Mouse (Mus musculus): ENCODE results near the gene Cask. TPM values are rescaled to one million over a fixed set of nuclear protein-coding genes. Genes with fewer than 3 reads are reported as not detected.

The Cask gene
- total RNA-seq, 2 experiments from 2014 or later: 104 to 119 TPM

DNA sequence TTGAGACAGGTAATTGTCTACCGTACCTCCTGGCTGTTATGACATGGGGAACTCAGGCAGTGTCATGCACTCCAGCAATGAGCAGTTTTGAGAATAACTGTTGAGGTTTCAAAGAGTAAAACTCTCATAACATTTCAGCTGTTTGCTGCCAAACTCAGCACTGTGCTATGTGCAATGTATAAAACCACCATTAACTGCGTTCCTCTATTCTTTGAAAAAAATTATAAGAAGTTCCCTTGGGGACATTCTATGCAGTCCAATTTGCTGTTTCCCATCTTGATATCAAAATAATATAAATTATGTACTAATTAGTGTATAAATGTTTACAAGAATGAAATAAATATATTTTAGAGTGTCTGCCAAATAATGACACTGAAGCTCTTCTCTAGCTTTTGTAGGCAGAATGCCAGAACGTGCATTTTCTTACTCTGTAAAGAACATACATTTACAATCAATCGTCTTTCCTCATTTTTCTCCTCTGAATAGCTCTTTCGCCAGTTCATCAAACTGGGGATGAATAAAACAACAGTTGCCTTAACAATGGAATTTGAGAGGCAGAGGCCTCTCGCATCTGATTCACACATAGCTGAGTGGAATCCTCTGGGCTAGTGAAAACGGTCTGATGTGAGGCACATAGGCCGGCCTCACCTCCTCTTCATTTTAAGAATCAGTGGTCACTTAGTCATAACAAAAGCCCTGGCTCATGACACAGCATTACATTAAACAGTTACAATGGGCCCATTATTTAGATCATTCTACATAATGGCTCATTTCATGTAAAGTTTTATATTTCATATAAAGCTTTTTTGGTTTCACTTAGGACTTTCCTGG lies 125.4 kb downstream of the Cask start:
- no peak for DNase-seq (ENCODE audit: low spot score in 2 of 2)

DNA sequence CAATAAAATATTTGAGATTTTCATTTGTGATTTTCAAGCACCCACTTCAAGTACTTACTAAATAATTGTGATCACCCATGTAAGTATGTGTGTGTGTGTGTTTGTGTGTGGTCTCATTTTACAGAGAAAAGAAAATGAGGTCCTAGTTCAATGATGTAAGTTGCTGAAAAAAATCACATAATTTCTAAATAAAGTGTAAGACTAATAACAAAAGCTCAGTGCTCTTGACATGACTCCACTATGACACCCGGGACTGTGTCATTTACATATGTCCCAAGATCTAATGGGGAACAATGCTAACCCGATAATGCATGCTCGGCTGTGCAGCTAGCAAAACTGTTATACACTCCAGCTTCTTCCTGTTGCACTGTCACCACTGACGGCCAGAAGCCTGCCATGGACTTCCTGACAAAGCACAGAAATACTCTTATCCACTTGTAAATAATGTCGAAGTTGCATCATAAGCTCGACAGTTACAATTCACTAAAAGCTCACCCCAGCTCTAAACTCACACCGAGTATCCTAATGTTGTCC lies 130.8 kb downstream of the Cask start:
- no peak for DNase-seq (ENCODE audit: low spot score in 2 of 2)

DNA sequence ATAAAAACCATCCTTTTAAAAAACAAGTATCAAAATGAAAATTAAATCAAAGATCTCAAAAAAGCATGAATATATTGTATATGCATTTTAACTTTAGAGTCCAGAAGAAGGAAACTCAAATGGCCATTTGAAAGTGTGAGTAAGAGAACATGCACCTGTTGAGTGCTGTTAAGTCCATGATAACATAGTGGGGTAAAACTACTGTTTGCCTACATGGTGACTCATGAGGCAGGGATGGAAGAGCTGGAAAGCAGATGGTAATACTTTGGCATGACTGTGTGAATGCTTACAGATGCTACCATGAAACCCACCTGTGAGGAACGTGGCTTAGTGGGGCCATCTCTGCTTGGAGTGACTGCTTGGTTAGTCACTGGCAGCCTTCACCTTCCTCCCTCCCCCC lies 132.9 kb downstream of the Cask start:
- no peak for DNase-seq (ENCODE audit: low spot score in 2 of 2)

DNA sequence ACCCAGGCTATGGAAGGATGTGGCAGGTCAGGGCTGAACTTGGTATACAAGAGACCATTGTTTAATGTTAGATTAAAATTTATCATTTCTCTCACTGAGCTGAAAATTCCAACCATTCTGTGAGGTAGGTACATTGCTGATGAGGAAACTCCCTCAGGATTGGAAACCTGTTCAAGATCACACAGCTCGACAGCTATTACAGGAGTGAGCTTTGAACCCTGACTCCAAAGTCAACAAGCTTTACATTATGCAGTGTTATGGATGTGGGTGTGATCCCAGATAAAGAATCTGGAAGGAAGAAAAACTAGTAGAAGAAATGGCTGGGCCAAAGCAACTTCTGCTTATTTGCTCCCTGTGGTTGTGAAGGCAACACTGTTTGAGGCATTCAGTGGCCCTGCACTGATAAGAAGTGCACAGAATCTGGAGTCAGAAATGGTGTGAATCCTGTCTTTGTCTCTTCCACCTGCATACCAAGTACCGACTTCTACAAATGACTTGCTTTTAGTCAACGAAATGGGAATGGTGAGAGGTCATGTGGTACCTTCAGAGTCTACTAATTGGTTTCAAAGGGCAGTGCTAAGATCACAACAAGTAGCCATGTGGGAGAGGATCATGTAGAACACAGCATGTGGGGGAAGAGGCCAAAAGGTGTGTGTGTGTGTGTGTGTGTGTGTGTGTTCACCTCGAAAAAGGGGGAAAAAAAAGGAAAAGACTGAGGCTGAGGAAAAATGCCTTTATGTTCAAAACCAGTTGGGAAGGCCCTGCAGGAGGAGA lies 134.2 kb downstream of the Cask start:
- DNase-seq (ENCODE audit: low spot score in 2 of 2): no peak

DNA sequence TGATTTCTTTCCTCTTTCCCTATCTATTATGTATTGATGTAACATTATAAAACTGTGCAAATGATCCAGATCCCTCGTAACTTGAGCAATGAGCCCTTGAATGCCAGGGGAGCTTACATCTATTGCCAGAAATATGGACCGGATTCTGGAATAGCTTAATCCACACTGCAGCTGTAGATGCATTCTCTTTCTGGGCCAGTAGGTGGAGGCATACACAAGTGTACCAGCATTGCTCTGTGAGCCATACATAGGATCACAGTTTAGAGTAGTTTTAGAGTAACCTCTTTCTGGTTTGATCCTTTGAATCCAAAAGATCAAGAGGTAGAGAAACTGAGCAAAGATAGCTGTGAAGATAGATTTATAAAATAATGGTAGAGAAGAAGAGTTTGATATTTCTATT lies 141.0 kb downstream of the Cask start:
- DNase-seq (ENCODE audit: low spot score in 2 of 2): peak; percentile 54 to 60

DNA sequence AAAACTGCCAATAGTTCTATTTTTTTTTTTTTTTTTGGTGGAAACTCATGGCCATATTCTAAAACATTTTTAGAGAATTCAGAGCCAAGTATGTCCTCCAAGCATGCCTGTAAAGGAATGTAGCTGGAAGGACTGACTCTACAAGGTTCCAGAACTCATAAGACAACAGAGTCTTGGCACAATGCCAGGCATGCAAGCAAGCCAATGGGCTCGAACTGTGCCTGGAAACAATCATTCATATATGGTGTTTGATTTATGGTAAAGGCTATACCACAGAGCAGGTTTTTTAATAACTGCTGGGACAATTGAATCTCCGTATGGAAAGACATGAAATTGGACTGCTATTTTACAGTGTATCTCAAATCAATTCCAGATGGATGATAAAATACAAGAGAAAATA lies 146.1 kb downstream of the Cask start:
- DNase-seq (ENCODE audit: low spot score in 2 of 2): no peak

DNA sequence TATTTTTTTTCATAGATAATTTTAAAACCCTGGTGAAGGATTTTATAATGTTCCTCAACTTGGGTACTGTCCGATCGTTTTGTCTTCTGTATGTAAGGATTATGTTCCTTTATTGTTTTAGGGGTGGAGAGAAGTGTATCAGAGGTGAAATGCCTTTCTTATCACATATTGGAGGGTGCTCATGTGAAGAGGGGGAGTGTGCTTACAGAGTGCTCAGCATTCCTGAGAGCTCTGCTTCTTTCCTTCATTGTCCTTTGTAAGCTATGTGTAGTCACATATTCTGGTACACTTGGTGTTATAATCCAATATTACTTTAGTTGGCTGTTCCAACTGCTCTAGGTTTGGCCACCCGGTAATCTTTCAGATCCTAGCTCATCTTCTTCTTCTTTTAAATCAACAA lies 150.5 kb downstream of the Cask start:
- no peak for DNase-seq (ENCODE audit: low spot score in 2 of 2)

DNA sequence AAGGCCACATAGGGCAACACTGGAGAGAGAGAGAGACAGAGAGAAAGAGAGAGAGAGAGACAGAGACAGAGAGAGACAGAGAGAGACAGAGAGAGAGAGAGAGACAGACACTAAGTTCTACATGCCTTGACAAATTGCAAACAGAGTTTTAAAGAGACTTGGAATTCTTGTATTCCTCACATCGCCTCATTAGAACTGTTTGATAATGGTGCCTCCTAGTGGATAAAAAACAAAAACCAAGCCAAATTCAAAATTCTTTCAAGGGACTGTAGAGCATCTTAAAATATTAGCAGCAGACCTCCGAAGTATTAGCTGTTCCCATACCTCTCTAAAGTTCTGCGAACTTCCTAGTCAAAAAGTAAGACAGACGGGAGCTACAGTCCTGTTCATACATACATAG lies 159.3 kb downstream of the Cask start:
- no peak for DNase-seq (ENCODE audit: low spot score in 2 of 2)

DNA sequence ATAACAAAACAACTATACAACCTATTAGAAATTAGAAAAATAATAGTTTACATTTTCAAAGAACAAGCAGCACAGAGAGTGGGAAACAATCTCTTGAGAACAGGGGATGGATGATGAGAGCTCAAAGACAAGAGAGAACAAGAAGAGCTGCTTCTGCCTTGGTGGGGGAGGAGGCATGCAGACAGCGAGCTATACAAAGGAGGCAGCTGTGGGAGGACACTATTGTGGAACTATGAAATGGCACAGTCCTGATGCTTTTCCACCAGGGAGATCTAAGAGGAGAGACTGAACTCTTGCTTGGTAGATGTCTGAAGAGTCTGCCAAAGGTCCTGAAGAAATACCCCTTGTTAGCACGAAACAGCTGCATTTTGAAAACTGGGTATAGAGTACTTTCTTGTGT lies 162.8 kb downstream of the Cask start:
- DNase-seq (ENCODE audit: low spot score in 2 of 2): peak; percentile 11 to 47

DNA sequence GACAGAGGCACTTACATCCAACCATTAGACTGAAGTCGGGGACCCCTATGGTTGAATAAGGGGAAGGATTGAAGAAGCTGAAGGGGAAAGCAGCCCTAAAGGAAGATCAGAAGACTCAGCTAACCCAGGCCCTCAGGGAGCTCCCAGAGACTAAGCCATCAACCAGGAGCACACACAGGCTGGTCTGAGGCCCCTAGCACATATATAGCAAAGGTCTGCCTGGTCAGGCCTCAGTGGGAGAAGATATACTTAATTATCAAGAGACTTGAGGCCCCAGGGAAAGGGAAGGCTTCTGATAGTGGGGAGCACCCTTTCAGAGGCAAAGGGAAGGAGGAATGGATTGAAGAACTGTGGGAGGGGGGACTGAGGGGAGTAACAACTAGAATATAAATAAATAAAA lies 164.6 kb downstream of the Cask start:
- DNase-seq (ENCODE audit: low spot score in 2 of 2): no peak

DNA sequence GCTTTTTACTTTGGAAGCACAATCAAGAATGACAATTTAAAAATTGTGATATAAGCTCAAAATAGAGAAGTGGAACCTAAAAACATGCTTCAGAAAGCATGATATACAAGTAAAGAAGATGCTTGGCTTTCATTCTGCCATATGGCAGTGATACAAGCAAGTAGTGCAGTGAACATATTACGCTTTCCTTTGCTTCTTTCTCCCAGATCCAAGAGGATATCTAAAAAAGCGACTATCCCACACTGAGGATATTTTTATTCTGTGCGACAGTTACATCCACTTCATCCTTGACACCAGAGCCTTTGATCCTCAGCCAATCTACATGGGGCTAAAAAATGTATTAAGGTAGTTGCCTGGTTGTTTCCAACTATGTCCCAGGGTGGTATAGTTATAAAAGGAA lies 169.4 kb downstream of the Cask start:
- DNase-seq (ENCODE audit: low spot score in 2 of 2): no peak

DNA sequence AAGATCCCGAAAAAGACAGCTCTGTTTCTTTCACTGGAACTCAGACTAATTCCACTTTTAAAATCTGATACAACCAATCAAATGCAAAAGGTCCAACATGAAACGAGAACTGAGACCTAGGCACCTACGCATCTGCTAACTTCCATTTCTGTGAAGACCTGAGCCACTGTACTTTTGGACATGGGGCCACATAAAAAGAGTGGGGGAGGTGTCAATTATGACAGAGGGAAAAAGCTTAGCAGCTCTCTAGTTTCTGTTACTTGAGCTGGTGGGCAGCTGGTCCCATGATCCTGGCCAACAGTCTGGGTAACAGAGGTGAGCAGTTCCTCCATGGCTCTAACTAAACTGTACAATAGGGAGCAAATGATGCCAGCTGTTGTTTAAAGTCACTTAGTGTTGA lies 178.2 kb downstream of the Cask start:
- DNase-seq (ENCODE audit: low spot score in 2 of 2): no peak

DNA sequence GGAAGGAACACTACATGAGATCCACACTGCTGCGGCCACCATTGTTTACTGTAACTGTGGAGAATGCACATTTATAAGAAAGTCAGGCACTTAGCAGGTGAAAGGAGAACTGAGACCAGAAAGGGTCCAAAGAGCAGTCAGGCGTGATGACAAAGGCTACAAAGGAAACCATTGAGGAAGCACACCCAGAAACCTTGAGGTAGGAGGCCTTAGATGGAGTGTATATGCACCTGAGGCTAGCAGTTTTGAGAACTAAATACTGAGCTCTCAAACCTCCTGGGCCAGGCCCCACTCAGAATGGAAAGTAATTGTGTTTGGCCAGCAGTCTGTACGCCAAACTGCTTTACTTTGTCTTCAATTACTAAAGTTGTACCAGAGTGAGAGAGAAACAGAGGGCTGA lies 180.8 kb downstream of the Cask start:
- DNase-seq (ENCODE audit: low spot score in 2 of 2): no peak

DNA sequence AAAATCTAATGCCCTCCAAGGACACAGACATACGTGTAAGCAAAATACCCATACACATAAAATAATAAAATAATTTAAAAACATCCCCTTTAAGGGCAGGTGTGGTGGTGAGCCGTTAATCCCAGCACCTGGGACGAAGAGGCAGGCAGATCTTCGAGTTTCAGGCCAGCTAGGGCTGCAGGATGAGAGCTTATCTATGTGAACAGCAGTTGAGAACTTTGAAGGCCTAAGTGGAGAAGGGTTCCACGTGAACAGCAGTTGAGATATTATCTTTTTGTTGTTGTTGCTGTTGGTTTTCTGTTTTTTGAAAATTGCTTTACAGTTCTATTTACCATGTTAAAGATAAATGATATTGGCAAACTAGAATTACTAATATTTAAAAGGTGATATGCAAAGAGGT lies 182.3 kb downstream of the Cask start:
- DNase-seq (ENCODE audit: low spot score in 2 of 2): no peak

DNA sequence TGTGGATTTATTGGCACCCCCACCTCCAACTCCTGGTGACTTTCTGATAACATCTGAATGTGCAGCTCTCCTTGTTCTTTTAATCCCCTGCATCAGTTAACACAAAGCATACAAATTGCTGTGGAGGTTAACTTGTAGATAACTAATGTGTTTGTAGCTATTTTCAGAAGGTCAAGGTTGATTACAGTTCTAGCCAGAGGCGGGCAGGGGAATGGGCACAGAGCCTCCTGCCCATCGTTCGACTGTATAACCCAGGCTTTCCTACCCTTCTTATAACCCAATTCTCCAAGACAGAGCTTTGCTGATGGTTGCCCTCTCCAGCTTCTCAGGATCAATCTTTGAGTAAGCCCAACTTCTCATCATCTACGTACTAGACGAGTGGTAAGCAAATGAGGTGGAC lies 190.1 kb downstream of the Cask start, which contains the start of gene Gpr82:
Gene Gpr82 (plus strand): TSS at position 301 of the 400 bp plus-strand sequence.
- no peak for DNase-seq (ENCODE audit: low spot score in 2 of 2)

DNA sequence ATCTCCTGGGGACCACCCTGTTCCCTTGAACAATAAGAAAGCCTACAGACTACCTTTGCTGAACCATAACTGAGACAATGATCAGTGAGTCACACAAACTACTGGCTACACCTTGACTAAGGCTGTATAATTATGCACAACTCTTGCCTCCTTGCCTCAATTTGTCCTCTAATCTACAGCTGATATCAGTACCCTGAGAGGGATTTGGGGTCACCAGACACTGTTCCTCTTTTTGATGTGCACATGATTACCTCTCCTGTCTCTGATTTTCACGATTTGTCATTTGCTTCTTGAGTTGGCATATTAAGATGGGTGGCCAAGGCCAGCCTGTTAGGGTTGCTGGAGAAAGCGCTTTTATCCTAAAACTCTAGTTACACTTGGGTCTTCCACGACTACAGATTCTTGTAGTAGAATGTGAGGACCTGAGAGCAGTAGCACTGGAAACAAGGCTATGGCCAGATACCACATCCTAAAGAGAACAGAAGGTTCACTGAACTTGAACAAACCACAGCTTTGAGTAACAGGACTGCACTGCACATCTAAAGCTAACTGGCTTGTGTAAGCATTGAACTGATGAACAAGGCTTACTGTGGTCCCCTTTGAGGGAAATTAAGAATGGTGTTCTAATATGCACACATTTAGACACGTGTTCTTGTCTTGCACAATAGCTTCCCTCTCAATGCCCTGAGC lies 191.8 kb downstream of the Cask start:
- no peak for DNase-seq (ENCODE audit: low spot score in 2 of 2)

DNA sequence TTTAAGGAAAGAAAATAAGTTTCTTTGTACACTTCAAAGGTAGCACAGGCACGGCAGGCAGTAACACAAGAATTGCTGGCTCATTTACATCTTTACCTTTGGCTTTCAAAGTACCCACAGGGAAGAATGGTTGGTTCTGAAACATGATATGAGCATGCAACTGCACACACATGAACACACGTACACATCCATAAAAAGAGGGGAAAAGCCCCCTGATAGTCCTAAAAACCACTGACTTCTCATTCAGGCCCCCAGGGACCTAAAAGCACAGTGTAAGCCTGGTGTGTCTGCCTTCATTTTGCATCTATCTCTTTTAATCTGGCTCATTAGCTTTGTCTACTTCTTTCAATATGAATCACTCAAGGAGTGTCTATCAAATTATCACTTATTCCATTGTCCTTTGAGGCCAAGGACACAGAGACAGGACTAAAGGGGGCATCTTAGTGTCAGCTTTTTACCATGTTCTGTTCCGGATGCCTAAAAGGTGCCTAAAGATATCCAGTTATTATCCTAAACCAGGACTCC lies 192.5 kb downstream of the Cask start:
- DNase-seq (ENCODE audit: low spot score in 2 of 2): no peak

DNA sequence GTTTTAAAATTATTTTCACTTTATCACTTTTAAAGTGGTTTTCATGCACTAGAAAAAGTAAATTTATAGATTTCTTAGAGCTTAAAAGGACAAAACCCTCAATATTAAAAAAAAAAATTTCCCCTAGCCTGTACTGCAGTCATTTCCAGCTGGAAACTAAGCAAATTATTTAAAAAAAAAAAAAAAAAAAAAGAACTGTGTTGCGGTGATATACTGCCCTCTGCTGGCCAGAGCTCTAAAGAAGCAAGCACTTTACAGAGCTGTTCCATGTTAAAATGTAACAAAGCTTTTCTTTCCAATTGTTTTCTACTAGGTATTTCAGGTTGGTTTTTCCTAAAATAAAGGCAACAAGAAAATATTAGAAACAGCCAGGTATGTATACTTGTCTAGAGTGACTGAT lies 194.4 kb downstream of the Cask start:
- DNase-seq (ENCODE audit: low spot score in 2 of 2): peak; percentile 45 to 53

DNA sequence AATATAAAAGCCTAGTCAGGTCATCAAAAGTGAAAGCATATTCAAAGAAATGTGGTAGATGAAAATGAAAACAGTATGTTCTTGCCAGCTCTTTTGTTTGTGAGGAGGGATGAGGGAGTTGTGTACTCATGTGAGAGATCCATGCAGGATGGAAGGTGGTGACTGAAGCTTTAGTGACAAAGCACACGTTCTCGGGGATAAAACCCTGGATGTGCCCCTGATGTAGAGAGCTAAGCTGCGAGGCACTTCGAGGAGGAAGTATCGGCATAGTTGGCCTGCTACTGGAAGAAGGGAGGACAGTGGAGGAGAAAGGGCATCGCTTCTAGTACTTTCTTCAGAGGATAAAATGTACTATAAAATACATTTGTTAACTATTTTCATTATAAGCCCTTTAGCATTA lies 195.3 kb downstream of the Cask start:
- no peak for DNase-seq (ENCODE audit: low spot score in 2 of 2)

DNA sequence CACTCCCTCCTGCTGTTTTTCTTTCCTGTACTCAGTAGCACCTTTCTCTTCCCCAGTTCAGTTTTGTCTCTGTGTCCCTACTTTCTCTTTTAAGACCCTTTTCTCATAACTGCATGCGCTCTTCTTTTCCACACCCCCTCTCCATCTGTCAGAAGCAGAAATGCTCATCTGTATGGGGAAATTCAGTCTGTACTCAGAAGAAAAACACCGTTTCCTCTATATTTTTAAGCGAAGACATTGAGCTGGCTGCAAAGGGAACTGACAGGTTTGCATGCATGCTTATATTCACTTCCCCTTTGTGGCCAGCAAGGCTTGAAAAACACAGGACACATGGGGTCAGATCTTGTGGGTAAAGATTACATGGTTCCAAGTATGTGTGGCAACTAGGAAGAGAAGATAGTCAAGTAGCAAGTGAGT lies 196.2 kb downstream of the Cask start:
- peak; percentile 9 to 22 for DNase-seq (ENCODE audit: low spot score in 2 of 2)

DNA sequence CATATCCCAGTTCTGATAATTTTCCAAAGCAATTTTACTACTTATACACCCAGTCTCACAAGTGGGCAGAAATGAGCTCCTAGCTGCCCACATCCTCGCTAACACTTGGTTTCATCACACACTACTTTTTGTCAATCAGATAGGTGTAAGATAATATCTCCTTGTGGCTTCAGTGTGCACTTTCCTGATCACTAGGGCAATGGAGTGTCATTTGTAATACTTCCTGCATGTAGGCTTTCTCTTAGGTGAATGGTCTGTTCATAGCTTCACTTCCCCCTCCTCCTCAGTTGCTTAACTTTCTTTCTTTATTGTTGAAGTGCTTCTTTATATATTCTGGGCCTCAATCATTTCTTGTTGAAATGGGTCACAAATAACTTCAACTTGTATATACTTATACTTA lies 198.9 kb downstream of the Cask start:
- no peak for DNase-seq (ENCODE audit: low spot score in 2 of 2)
